Mouse (Mus musculus): ENCODE data around the gene Awat1. TPM values are rescaled to one million over a fixed set of nuclear protein-coding genes. Genes with fewer than 3 reads are reported as not detected.

Gene Awat1
- not detected for total RNA-seq (2021)
- long read RNA-seq, experiment 1: 0 reads
- long read RNA-seq, experiment 2: 0 reads

GRCm38 (mm10) chrX:100571951-100572350 is at the start of gene Awat1:
TSS of gene Awat1 (plus strand) at chrX:100572251.
- DNase-seq: no peak

- no peak for DNase-seq
Measured at GRCm38 (mm10) chrX:100524471-100524870, 47.6 kb upstream of the Awat1 start, which contains the start of gene Dgat2l6. TSS of gene Dgat2l6 (plus strand) at chrX:100524838.

- DNase-seq: no peak
Measured at GRCm38 (mm10) chrX:100556026-100556425, 16.0 kb upstream of the Awat1 start.

- DNase-seq: no peak
Measured at GRCm38 (mm10) chrX:100565696-100566095, 6.4 kb upstream of the Awat1 start.

- no peak for DNase-seq
Measured at GRCm38 (mm10) chrX:100594791-100595190, 22.7 kb downstream of the Awat1 start, which contains the start of gene P2ry4. TSS of gene P2ry4 (minus strand) at chrX:100594869.

GRCm38 (mm10) chrX:100597439-100597838 is 25.4 kb downstream of the Awat1 start:
- DNase-seq: peak; percentile 60

GRCm38 (mm10) chrX:100599755-100600154 is 27.7 kb downstream of the Awat1 start:
- no peak for DNase-seq

GRCm38 (mm10) chrX:100605314-100605713 is 33.3 kb downstream of the Awat1 start, which contains the start of gene Arr3:
TSS of gene Arr3 (plus strand) at chrX:100605497.
- no peak for DNase-seq

- no peak for DNase-seq
Measured at GRCm38 (mm10) chrX:100618488-100618887, 46.4 kb downstream of the Awat1 start.

GRCm38 (mm10) chrX:100621366-100621765 is 49.3 kb downstream of the Awat1 start:
- no peak for DNase-seq

GRCm38 (mm10) chrX:100624242-100624641 is 52.2 kb downstream of the Awat1 start:
- no peak for DNase-seq

- no peak for DNase-seq
Measured at GRCm38 (mm10) chrX:100625146-100625545, 53.1 kb downstream of the Awat1 start.

- DNase-seq: no peak
Measured at GRCm38 (mm10) chrX:100625546-100625801, 53.4 kb downstream of the Awat1 start, which contains the start of gene Kif4. TSS of gene Kif4 (plus strand) at chrX:100625737.

GRCm38 (mm10) chrX:100625802-100626793 is 54.0 kb downstream of the Awat1 start, which contains the start of gene Pdzd11:
TSS of gene Pdzd11 (minus strand) at chrX:100626568.
- DNase-seq: peak; percentile 90

Other genes starting within 250 kb of the Awat1 start
- not detected for gene Otud6a, start 143.2 kb upstream of the Awat1 start, total RNA-seq (2021)
- gene Awat2, start 129.5 kb upstream of the Awat1 start, total RNA-seq (2021): 1 to 10 TPM in 1 of 2 experiments, under 1 TPM in 1; 0.33 to 1.2 TPM
- gene Igbp1, start 78.0 kb upstream of the Awat1 start, total RNA-seq (2021): 10 to 100 TPM; 67.9 to 75.1 TPM
- not detected for gene Dgat2l6, start 47.4 kb upstream of the Awat1 start, total RNA-seq (2021)
- gene P2ry4, start 22.6 kb downstream of the Awat1 start, total RNA-seq (2021): 1 to 10 TPM in 1 of 2 experiments, under 1 TPM in 1; 0.45 to 1.3 TPM
- gene Arr3, start 33.2 kb downstream of the Awat1 start, total RNA-seq (2021): not detected
- 1 to 10 TPM; 7.0 to 8.0 TPM for gene Kif4, start 53.5 kb downstream of the Awat1 start, total RNA-seq (2021)
- gene Pdzd11, start 54.3 kb downstream of the Awat1 start, total RNA-seq (2021): 10 to 100 TPM; 41.0 to 41.9 TPM
- gene Gdpd2, start 157.6 kb downstream of the Awat1 start, total RNA-seq (2021): 1 to 10 TPM in 1 of 2 experiments, under 1 TPM in 1; 0.69 to 1.2 TPM
- gene Dlg3, start 195.5 kb downstream of the Awat1 start, total RNA-seq (2021): 10 to 100 TPM; 20.2 to 29.0 TPM

Data from adrenal gland, postnatal 10 days (tissue).